Mouse (Mus musculus) natural killer cell, adult 2 months (primary cell): ENCODE data around the gene Tgfb1.

Source experiments
- DNase-seq, 2 experiments: peaks; one replicate each; pipeline ENCODE4 v3.0.0; 2022; ENCODE audit warnings: low spot score in 2 of 2

Tgfb1 gene

GRCm38 (mm10) chr7:25734991-25735390 is 48.2 kb downstream of the Tgfb1 start:
- DNase-seq = no peak

- no peak for DNase-seq
Observed at GRCm38 (mm10) chr7:25736920-25737319, 50.1 kb downstream of the Tgfb1 start.

DNA sequence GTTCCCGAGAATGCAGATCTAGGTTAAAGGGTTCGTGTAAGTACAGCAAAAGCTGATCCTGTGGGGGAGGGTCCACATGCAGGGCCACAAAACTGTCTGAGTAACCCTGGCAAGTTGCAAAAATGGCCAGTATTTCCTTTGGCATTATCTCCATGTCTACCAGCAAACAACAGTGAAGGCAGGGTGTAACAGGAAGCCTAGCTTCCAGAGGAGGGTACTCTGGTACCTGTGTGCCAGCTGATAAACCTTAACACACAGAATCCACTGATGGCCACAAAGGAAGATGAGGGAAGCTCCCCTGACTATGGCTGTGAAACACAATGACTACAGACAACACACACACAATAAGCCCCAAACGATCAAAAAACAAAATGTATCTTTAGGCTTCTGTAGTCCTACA is 51.5 kb downstream of the Tgfb1 start:
- DNase-seq = no peak

DNA sequence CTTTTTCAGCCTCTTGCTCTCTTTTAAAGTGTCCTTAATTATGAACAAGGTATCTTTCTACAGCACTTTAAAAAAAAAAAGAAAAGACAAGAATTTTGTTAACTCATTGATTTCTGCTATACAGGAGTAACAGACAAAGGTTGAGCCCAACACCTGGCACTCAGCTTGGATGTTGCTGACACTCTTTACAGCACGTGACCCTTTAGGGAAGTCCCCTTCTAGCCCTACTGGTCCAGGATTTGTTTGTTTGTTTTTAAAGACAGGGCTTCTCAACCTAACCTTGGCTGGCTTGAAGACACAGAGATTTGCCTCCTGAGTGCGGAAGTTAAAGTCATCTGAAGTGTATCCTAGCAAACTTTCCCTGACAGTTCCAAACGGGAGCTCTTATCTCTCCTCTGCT is 60.0 kb downstream of the Tgfb1 start:
- DNase-seq = no peak

GRCm38 (mm10) chr7:25753076-25753475 is 66.3 kb downstream of the Tgfb1 start:
- no peak for DNase-seq

- no peak for DNase-seq
Observed at GRCm38 (mm10) chr7:25753643-25754438, 67.0 kb downstream of the Tgfb1 start.

GRCm38 (mm10) chr7:25754439-25754737 is 67.6 kb downstream of the Tgfb1 start:
- DNase-seq = no peak
